Mouse (Mus musculus) midbrain, embryonic 12.5 days (tissue): ENCODE data around the gene Myo1g. TPM values are rescaled to one million over a fixed set of nuclear protein-coding genes. Genes with fewer than 3 reads are reported as not detected.

Experiments used
- ATAC-seq: fragments of 200-750 bp; cut with Nextera tagmentation; 2 replicates; pipeline ENCODE4 v1.8.0; 2017; ENCODE audit warnings: low read depth, moderate TSS enrichment, moderate library complexity; ENCODE audit not compliant: low FRiP score
- H3K27ac ChIP-seq: fragments of 300-500 bp; sonication (generic); replicated peaks from 2 replicates; pipeline ENCODE4 v1.5.1; 2016; ENCODE audit warnings: mild to moderate bottlenecking
- H3K27me3 ChIP-seq: fragments of 300-500 bp; sonication (generic); 2 replicates; pipeline ENCODE4 v1.6.1; 2016; ENCODE audit warnings: mild to moderate bottlenecking
- H3K36me3 ChIP-seq: fragments of 300-500 bp; sonication (generic); 2 replicates; pipeline ENCODE4 v1.6.1; 2016
- H3K4me1 ChIP-seq: fragments of 300-500 bp; sonication (generic); 2 replicates; pipeline ENCODE4 v1.6.1; 2016
- H3K4me2 ChIP-seq: fragments of 300-500 bp; sonication (generic); replicated peaks from 2 replicates; pipeline ENCODE4 v1.6.1; 2016; ENCODE audit warnings: mild to moderate bottlenecking, moderate library complexity
- H3K4me3 ChIP-seq: fragments of 300-500 bp; sonication (generic); 2 replicates; pipeline ENCODE4 v1.5.1; 2016; ENCODE audit warnings: mild to moderate bottlenecking
- H3K9ac ChIP-seq: fragments of 300-500 bp; sonication (generic); replicated peaks from 2 replicates; pipeline ENCODE4 v1.6.1; 2016; ENCODE audit warnings: mild to moderate bottlenecking, moderate library complexity
- H3K9me3 ChIP-seq: fragments of 300-500 bp; sonication (generic); 2 replicates; pipeline ENCODE4 v1.6.1; 2016; ENCODE audit warnings: mild to moderate bottlenecking
- WGBS: fragments of 180-500 bp; shearing (Covaris S2); methylation state at CpG from one replicate; pipeline ENCODE4 v1.1.7; 2016; 5-methylcytosine and 5-hydroxymethylcytosine counted together
- polyA plus RNA-seq: library from polyadenylated mRNA; unstranded; fragments of >200 nt; fragmentation: Nextera tagmentation; extraction: Ambion mirVana; gene quantifications from 2 replicates; pipeline ENCODE4 v1.2.1, GENCODE M21; 2016

The Myo1g gene
- polyA plus RNA-seq, 1 experiment from 2014 or later: 0.47 TPM

- WGBS: 93% methylated on average over 3 of the region's 3 CpGs
- no peak overlapping the region for H3K9ac ChIP-seq
- no peaks in the 10 kb centered on the region for H3K27me3 ChIP-seq
- H3K9me3 ChIP-seq: no peaks in the 10 kb centered on the region
- no peak overlapping the region for H3K4me2 ChIP-seq
- H3K36me3 ChIP-seq: peaks cover 9% of the 10 kb centered on the region; the same call in 1 of the 2 replicates
- ATAC-seq: no peak
- H3K4me1 ChIP-seq: peaks cover 26% of the 10 kb centered on the region
- no peak overlapping the region for H3K27ac ChIP-seq
- H3K4me3 ChIP-seq: no peak overlapping the region
Measured at GRCm38 (mm10) chr11:6550201-6550600, 29.4 kb upstream of the Myo1g start.

- Histone ChIP-seq H3K27ac (no peak overlapping the region), H3K4me3 (no peak overlapping the region), H3K27me3 (no peaks in the 10 kb centered on the region), H3K9me3 (no peaks in the 10 kb centered on the region), H3K9ac (no peak overlapping the region), H3K4me1 (peaks cover 23% of the 10 kb centered on the region), H3K4me2 (no peak overlapping the region), H3K36me3 (peaks cover 9% of the 10 kb centered on the region; the same call in 1 of the 2 replicates)
- no peak for ATAC-seq
- WGBS: 93% methylated on average over 2 of the region's 2 CpGs
Measured at GRCm38 (mm10) chr11:6549770-6550169, 29.0 kb upstream of the Myo1g start.

DNA sequence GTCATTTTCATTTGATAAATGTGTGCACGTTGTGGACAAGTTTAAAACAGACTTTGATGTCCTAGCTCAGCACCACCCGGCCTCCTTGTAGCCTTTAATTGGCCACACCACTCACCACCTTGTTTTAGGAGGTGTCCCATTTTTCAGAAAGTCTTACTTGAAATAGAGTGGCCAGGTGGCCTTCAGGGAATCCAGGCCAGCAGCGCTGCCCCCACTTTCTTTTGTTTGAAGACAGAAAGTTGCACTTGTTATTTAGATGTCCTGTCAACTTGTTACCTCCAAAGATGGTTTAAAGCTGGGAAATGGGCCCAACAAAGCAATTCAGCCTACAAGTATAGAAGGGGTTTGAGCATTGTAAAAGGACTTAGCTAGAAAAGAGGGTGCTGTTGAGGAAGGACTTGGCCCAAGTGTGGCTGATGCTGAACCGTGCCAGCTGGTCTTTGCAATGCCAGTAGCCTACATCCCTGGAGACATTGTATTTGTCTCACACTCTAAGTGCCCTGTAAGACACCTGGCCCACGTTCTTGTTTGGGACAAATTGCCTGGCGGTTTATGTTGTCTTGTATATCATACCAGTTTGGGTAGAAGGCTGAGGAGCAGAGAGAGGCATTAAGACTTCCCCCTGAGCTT, 27.0 kb upstream of the Myo1g start:
- peaks cover 14% of the 10 kb centered on the region for H3K4me1 ChIP-seq
- peaks cover 9% of the 10 kb centered on the region; the same call in 1 of the 2 replicates for H3K36me3 ChIP-seq
- H3K9ac ChIP-seq: peak overlapping the region; percentile 88
- H3K4me3 ChIP-seq: peak overlapping the region; percentile 95
- no peaks in the 10 kb centered on the region for H3K9me3 ChIP-seq
- H3K27me3 ChIP-seq: no peaks in the 10 kb centered on the region
- peak overlapping the region; percentile 65 for H3K4me2 ChIP-seq
- 55% methylated on average over 6 of the region's 6 CpGs for WGBS
- H3K27ac ChIP-seq: 0 out of 2 replicates have a peak overlapping the region, but pooled peaks have one; percentile 93
- no peak for ATAC-seq

- peak overlapping the region; percentile 88 for H3K9ac ChIP-seq
- H3K4me2 ChIP-seq: peak overlapping the region; percentile 65
- peak overlapping the region; percentile 93 for H3K27ac ChIP-seq
- peak; percentile 72 for ATAC-seq
- H3K27me3 ChIP-seq: no peaks in the 10 kb centered on the region
- no peaks in the 10 kb centered on the region for H3K9me3 ChIP-seq
- peaks cover 14% of the 10 kb centered on the region for H3K4me1 ChIP-seq
- H3K36me3 ChIP-seq: peaks cover 9% of the 10 kb centered on the region; the same call in 1 of the 2 replicates
- H3K4me3 ChIP-seq: peak overlapping the region; percentile 95
- whole genome bisulfite sequencing: under 1% methylated on average over 33 of the region's 41 CpGs
Measured at GRCm38 (mm10) chr11:6547037-6547680, 26.4 kb upstream of the Myo1g start.

- H3K4me2 ChIP-seq: peak within 1 kb of the TSS; percentile 65
- under 1% methylated on average over 44 of the region's 57 CpGs for WGBS
- peak within 1 kb of the TSS; percentile 88 for H3K9ac ChIP-seq
- H3K27me3 ChIP-seq: no peaks in the 10 kb centered on the region
- peak within 1 kb of the TSS; percentile 95 for H3K4me3 ChIP-seq
- H3K27ac ChIP-seq: peak within 1 kb of the TSS; percentile 93
- peak; percentile 97 for ATAC-seq
- H3K4me1 ChIP-seq: peaks cover 14% of the 10 kb centered on the region
- peaks cover 3% of the 10 kb centered on the region; the same call in 1 of the 2 replicates for H3K36me3 ChIP-seq
- H3K9me3 ChIP-seq: no peaks in the 10 kb centered on the region
Measured at GRCm38 (mm10) chr11:6546205-6547013, 25.6 kb upstream of the Myo1g start, which contains the start of gene Ccm2. Ccm2 (plus strand) TSS chr11:6546887.

- peak overlapping the region; percentile 93 for H3K27ac ChIP-seq
- H3K4me1 ChIP-seq: peaks cover 14% of the 10 kb centered on the region
- H3K27me3 ChIP-seq: no peaks in the 10 kb centered on the region
- WGBS: 22% methylated on average over 3 of the region's 3 CpGs
- peak overlapping the region; percentile 88 for H3K9ac ChIP-seq
- no peaks in the 10 kb centered on the region for H3K36me3 ChIP-seq
- H3K4me3 ChIP-seq: peak overlapping the region; percentile 95
- H3K9me3 ChIP-seq: no peaks in the 10 kb centered on the region
- H3K4me2 ChIP-seq: peak overlapping the region; percentile 65
- ATAC-seq: peak; percentile 6
Measured at GRCm38 (mm10) chr11:6545857-6546192, 25.1 kb upstream of the Myo1g start.

- Histone ChIP-seq H3K9ac (no peak overlapping the region), H3K27ac (peak overlapping the region; percentile 93; the same call in 1 of the 2 replicates), H3K4me3 (no peak overlapping the region), H3K4me1 (peaks cover 14% of the 10 kb centered on the region), H3K4me2 (peak overlapping the region; percentile 65; the same call in 1 of the 2 replicates), H3K27me3 (no peaks in the 10 kb centered on the region), H3K36me3 (no peaks in the 10 kb centered on the region), H3K9me3 (no peaks in the 10 kb centered on the region)
- no peak for ATAC-seq
- 95% methylated on average over 4 of the region's 4 CpGs for WGBS
Measured at GRCm38 (mm10) chr11:6545186-6545856, 24.6 kb upstream of the Myo1g start.

- no peak overlapping the region for H3K9ac ChIP-seq
- no peaks in the 10 kb centered on the region for H3K36me3 ChIP-seq
- ATAC-seq: no peak
- H3K4me1 ChIP-seq: peaks cover 11% of the 10 kb centered on the region
- H3K27me3 ChIP-seq: no peaks in the 10 kb centered on the region
- 82% methylated on average over 3 of the region's 3 CpGs for WGBS
- no peak overlapping the region for H3K27ac ChIP-seq
- no peaks in the 10 kb centered on the region for H3K9me3 ChIP-seq
- H3K4me3 ChIP-seq: no peak overlapping the region
- no peak overlapping the region for H3K4me2 ChIP-seq
Measured at GRCm38 (mm10) chr11:6544683-6545082, 23.9 kb upstream of the Myo1g start.

GRCm38 (mm10) chr11:6530746-6531145, 10.0 kb upstream of the Myo1g start:
- Histone ChIP-seq H3K27me3 (no peaks in the 10 kb centered on the region), H3K9ac (no peak overlapping the region), H3K4me2 (no peak overlapping the region), H3K4me3 (no peak overlapping the region), H3K4me1 (peaks cover 18% of the 10 kb centered on the region), H3K36me3 (peaks cover 9% of the 10 kb centered on the region), H3K9me3 (no peaks in the 10 kb centered on the region), H3K27ac (no peak overlapping the region)
- 87% methylated on average over 3 of the region's 3 CpGs for WGBS
- no peak for ATAC-seq

GRCm38 (mm10) chr11:6529961-6530360, 9.2 kb upstream of the Myo1g start:
- Histone ChIP-seq H3K4me1 (peaks cover 22% of the 10 kb centered on the region), H3K4me2 (no peak overlapping the region), H3K4me3 (no peak overlapping the region), H3K27ac (no peak overlapping the region), H3K9ac (no peak overlapping the region), H3K27me3 (no peaks in the 10 kb centered on the region), H3K36me3 (peaks cover 17% of the 10 kb centered on the region), H3K9me3 (no peaks in the 10 kb centered on the region)
- no peak for ATAC-seq
- 90% methylated on average over 8 of the region's 8 CpGs for WGBS

DNA sequence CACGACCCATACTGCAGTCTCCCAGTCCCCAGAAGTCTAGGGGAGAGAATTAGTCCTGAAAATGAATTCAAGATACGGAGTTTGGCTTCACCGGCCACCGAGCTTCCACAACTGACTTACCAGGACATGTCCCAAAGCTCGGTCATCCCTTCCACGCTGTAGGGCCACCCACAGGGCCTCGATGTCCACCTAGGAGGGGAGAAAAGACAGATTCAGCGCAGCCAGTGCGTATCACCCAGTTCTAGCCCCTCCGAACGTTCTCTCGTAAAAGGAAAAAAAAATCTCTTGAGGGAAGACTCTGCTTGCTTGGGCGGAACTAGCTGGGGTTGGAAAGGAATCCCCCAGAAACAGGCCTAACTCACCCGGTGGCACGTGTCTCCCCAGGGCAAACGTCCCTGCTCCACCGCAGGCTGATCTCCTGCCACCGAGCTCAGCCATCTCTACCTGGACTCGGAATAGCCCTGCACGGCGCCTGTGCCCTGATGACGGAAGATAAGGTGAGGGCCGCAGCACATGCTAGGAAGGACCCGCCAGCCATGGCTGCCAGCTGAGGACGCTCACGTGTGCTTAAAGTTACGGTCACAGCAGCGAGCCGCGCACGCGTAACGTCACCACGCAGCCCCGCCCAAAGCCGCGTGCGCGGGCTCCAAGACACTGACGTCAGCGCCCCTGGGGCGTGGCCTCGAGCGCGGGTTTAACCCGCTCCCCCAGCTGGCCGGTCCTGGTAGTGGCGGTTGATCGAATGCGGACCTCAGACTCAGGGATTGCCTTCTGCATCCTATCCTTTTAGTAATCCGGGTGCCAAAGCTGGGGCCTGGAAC, 7.6 kb upstream of the Myo1g start:
- Histone ChIP-seq H3K27me3 (no peaks in the 10 kb centered on the region), H3K36me3 (peaks cover 31% of the 10 kb centered on the region), H3K4me2 (peak overlapping the region; percentile 93), H3K4me3 (peak overlapping the region; percentile 60), H3K27ac (peak overlapping the region; percentile 68), H3K9ac (peak overlapping the region; percentile 78), H3K9me3 (no peaks in the 10 kb centered on the region), H3K4me1 (peaks cover 22% of the 10 kb centered on the region)
- ATAC-seq: peak; percentile 95
- WGBS: under 1% methylated on average over 51 of the region's 51 CpGs
